Mouse (Mus musculus): ENCODE measurements around the gene Gm45021.

DNA sequence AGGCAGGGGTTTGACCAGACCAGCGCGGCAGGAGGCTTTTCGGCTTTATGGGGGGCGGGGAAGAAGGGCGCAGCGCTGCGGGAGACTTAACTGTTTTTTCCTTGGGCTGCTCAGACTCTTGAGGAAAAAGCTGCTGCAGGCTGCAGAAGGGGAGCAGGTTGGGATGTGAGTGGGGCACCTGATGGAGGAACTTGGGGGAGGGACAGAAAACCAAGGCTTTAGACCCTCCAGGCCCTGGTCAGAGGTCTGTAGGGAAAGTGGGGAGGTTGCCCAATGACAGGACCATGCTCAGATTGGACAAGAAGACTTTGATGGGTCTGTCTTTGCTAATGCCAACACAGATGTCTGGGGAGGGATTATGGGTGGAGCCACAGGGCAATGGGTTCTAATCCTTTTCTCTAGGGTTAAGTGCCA is 38.1 kb downstream of the Gm45021 start:
- TF ChIP-seq CTCF (IDR thresholded peaks at IDR 0.05; ENCODE audit: control insufficient read depth, insufficient read depth, insufficient read length) (no peak), MAX (IDR thresholded peaks at IDR 0.05) (no peak), USF1 (IDR thresholded peaks at IDR 0.05; ENCODE audit: low read depth) (no peak), FOSL1 (IDR thresholded peaks at IDR 0.05; ENCODE audit: insufficient read depth, low read length, poor library complexity, severe bottlenecking) (no peak), MYOD1 (IDR thresholded peaks at IDR 0.05; ENCODE audit: control insufficient read depth, insufficient read length, low read depth) (no peak), CEBPB (IDR thresholded peaks at IDR 0.05; ENCODE audit: low read depth) (no peak)

Data from C2C12 (cell line).